Mouse (Mus musculus): Measurements from ENCODE around the gene Ssbp3. TPM values are rescaled to one million over a fixed set of nuclear protein-coding genes. Genes with fewer than 3 reads are reported as not detected.
A peak's percentile ranks its signal among the peaks of the same experiment; 100 is the strongest.

The Ssbp3 gene
- total and polyA plus RNA-seq, 3 experiments: 30.5 to 242 (median 116) TPM

- H3K27me3 ChIP-seq (ENCODE audit: control insufficient read depth in 1 of 2, insufficient read depth in 2 of 2, low read length in 2 of 2): no peaks in the 10 kb centered on the region
- H3K4me1 ChIP-seq (ENCODE audit: control insufficient read depth in 1 of 2, insufficient read depth in 2 of 2, low read length in 2 of 2): peaks cover 13 to 25% of the 10 kb centered on the region in 2 experiments
- H3K9ac ChIP-seq (ENCODE audit: control insufficient read depth, low read depth, low read length, poor library complexity, severe bottlenecking): no peak overlapping the region
- H3K9me3 ChIP-seq (replicated peaks; ENCODE audit: insufficient read depth, low read length): no peaks in the 10 kb centered on the region
- peaks cover 2 to 25% of the 10 kb centered on the region in 2 experiments; a peak in 3 of 4 replicates for H3K36me3 ChIP-seq (ENCODE audit: control insufficient read depth in 1 of 2, insufficient read depth in 2 of 2, low read length in 2 of 2)
- no peaks in the 10 kb centered on the region for H3K79me2 ChIP-seq (ENCODE audit: control insufficient read depth, insufficient read depth, low read length, poor library complexity)
- H3K27ac ChIP-seq (ENCODE audit: control insufficient read depth, low read depth, low read length): no peak overlapping the region
- H3K4me3 ChIP-seq (ENCODE audit: control insufficient read depth in 1 of 2, insufficient read depth in 1 of 2, low read depth in 2 of 2, low read length in 2 of 2): no peak overlapping the region
- DNase-seq (ENCODE audit: low read depth, low spot score): no peak
- TF ChIP-seq MAX (IDR thresholded peaks at IDR 0.05; ENCODE audit: low read length) (no peak), RAD21 (IDR thresholded peaks at IDR 0.05; ENCODE audit: low read depth, low read length) (no peak), MAZ (IDR thresholded peaks at IDR 0.05; ENCODE audit: low read depth, low read length) (no peak), JUND (IDR thresholded peaks at IDR 0.05; ENCODE audit: low read depth, low read length) (no peak), ZNF384 (IDR thresholded peaks at IDR 0.05; ENCODE audit: low read depth, low read length) (no peak), ZMIZ1 (IDR thresholded peaks at IDR 0.05; ENCODE audit: low read depth, low read length) (no peak), NELFE (IDR thresholded peaks at IDR 0.05; ENCODE audit: low read depth, low read length) (no peak), EP300 (IDR thresholded peaks at IDR 0.05; ENCODE audit: low read depth in 1 of 2, low read length in 2 of 2) (no peak), TAL1 (IDR thresholded peaks at IDR 0.05; ENCODE audit: low read length) (no peak), USF2 (IDR thresholded peaks at IDR 0.05; ENCODE audit: borderline replicate concordance in 1 of 2, insufficient read depth in 1 of 2, low read depth in 1 of 2, low read length in 2 of 2) (no peak)
These were observed 148.3 kb downstream of the Ssbp3 start for GRCm38 (mm10) chr4:107058781-107059180.

- Histone ChIP-seq H3K79me2 (ENCODE audit: control insufficient read depth, insufficient read depth, low read length, poor library complexity) (peaks cover 10% of the 10 kb centered on the region), H3K27ac (ENCODE audit: control insufficient read depth, low read depth, low read length) (peak overlapping the region; percentile 51), H3K36me3 (ENCODE audit: control insufficient read depth in 1 of 2, insufficient read depth in 2 of 2, low read length in 2 of 2) (peaks cover 2 to 45% of the 10 kb centered on the region in 2 experiments; a peak in 3 of 4 replicates), H3K9me3 (replicated peaks; ENCODE audit: insufficient read depth, low read length) (no peaks in the 10 kb centered on the region), H3K4me3 (ENCODE audit: control insufficient read depth in 1 of 2, insufficient read depth in 1 of 2, low read depth in 2 of 2, low read length in 2 of 2) (peak overlapping the region in 1 of 2 experiments; percentile 7; a peak in 1 of 4 replicates), H3K27me3 (ENCODE audit: control insufficient read depth in 1 of 2, insufficient read depth in 2 of 2, low read length in 2 of 2) (no peaks in the 10 kb centered on the region), H3K4me1 (ENCODE audit: control insufficient read depth in 1 of 2, insufficient read depth in 2 of 2, low read length in 2 of 2) (peaks cover 24 to 43% of the 10 kb centered on the region in 2 experiments), H3K9ac (ENCODE audit: control insufficient read depth, low read depth, low read length, poor library complexity, severe bottlenecking) (no peak overlapping the region)
- TF ChIP-seq UBTF (IDR thresholded peaks at IDR 0.05; ENCODE audit: borderline replicate concordance, insufficient read depth, low read depth, low read length) (no peak), MEF2A (IDR thresholded peaks at IDR 0.05; ENCODE audit: extremely low read depth, insufficient replicate concordance, low read depth, low read length, poor library complexity, severe bottlenecking) (no peak), RCOR1 (IDR thresholded peaks at IDR 0.05; ENCODE audit: low read depth, low read length) (peak; percentile 94), TBP (IDR thresholded peaks at IDR 0.05; ENCODE audit: low read depth, low read length) (0 out of 2 replicates have a peak, but pooled peaks have one; percentile 25), SIN3A (IDR thresholded peaks at IDR 0.05; ENCODE audit: low read length) (peak; percentile 74), ZNF384 (IDR thresholded peaks at IDR 0.05; ENCODE audit: low read depth, low read length) (peak; percentile 99), TCF12 (IDR thresholded peaks at IDR 0.05; ENCODE audit: low read depth, low read length) (peak; percentile 68), KAT2A (conservative IDR thresholded peaks at IDR 0.05; ENCODE audit: low read depth, low read length) (no peak), HCFC1 (IDR thresholded peaks at IDR 0.05; ENCODE audit: low read depth, low read length) (0 out of 2 replicates have a peak, but pooled peaks have one; percentile 26), ELF1 (IDR thresholded peaks at IDR 0.05; ENCODE audit: low read depth, low read length) (no peak), MAZ (IDR thresholded peaks at IDR 0.05; ENCODE audit: low read depth, low read length) (no peak), CHD2 (IDR thresholded peaks at IDR 0.05; ENCODE audit: low read length) (no peak), GATA1 (IDR thresholded peaks at IDR 0.05; ENCODE audit: low read depth, low read length) (peak; percentile 87), EP300 (IDR thresholded peaks at IDR 0.05; ENCODE audit: low read depth in 1 of 2, low read length in 2 of 2) (peak; percentile 82 to 89), ETS1 (IDR thresholded peaks at IDR 0.05; ENCODE audit: low read depth, low read length) (peak; percentile 81)
- DNase-seq (ENCODE audit: low read depth, low spot score): peak; percentile 71
These were observed 151.1 kb downstream of the Ssbp3 start for GRCm38 (mm10) chr4:107061560-107061959.

Data from MEL (cell line).